Mouse (Mus musculus) ES-Bruce4 (cell line): ENCODE data around the gene Oxtr.

Source experiments
- CTCF ChIP-seq: IDR thresholded peaks from one replicate; pipeline ENCODE4 v1.8.1; 2011; ENCODE audit warnings: low read depth, low read length
- POLR2A ChIP-seq: IDR thresholded peaks from one replicate; pipeline ENCODE4 v1.8.1; 2011; ENCODE audit warnings: low read length; ENCODE audit not compliant: insufficient read depth

DNA sequence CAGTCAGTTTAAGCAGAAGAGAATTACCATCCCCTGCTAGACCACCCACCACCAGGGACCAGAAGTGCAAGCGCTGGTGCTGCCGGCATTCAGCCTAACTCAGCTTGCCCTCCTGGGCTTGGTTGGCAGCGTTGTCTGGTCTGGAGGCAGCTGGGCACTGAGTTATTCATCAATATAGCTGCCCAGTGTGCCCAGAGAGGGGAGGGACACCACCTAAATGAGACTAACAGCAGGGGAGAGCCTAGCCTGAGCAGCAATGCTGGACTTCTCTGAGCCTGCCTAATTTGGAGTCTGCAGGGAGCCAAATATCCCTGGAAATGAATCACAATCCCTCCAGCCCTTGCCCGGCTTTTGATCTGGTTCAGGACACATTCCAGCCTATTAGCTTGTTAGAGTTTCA is 20.6 kb upstream of the Oxtr start:
- no peak for TF ChIP-seq CTCF
- TF ChIP-seq POLR2A, result no peak
